Mouse (Mus musculus) liver, postnatal 0 days (tissue): ENCODE measurements around the gene Ankrd12. TPM values are rescaled to one million over a fixed set of nuclear protein-coding genes. Genes with fewer than 3 reads are reported as not detected.
A peak's percentile ranks its signal among the peaks of the same experiment; 100 is the strongest.

Experiments used
- ATAC-seq: fragments of 200-750 bp; cut with Nextera tagmentation; 2 replicates; pipeline ENCODE4 v1.8.0; 2017; ENCODE audit warnings: mild to moderate bottlenecking, moderate library complexity
- DNase-seq: peaks from one replicate; pipeline ENCODE4 v3.0.0-alpha.2; 2016
- H3K27ac ChIP-seq: fragments of 300-500 bp; sonication (generic); 2 replicates; pipeline ENCODE4 v1.5.1; 2014; ENCODE audit warnings: antibody characterized with exemption, moderate library complexity, mild to moderate bottlenecking, low read depth
- H3K27me3 ChIP-seq: fragments of 300-500 bp; sonication (generic); 2 replicates; pipeline ENCODE4 v1.6.1; 2014; ENCODE audit warnings: low read length, control low read depth, mixed read lengths; ENCODE audit not compliant: insufficient read depth
- H3K36me3 ChIP-seq: fragments of 300-500 bp; sonication (generic); replicated peaks from 2 replicates; pipeline ENCODE4 v1.6.1; 2014; ENCODE audit warnings: mild to moderate bottlenecking, control low read depth, low read length, moderate library complexity, mixed read lengths; ENCODE audit not compliant: insufficient read depth
- H3K4me1 ChIP-seq: fragments of 300-500 bp; sonication (generic); 2 replicates; pipeline ENCODE4 v1.6.1; 2014; ENCODE audit warnings: antibody characterized with exemption, mild to moderate bottlenecking, control low read depth; ENCODE audit not compliant: insufficient read depth
- H3K4me2 ChIP-seq: fragments of 300-500 bp; sonication (generic); 2 replicates; pipeline ENCODE4 v1.6.1; 2014; ENCODE audit warnings: low read depth, mild to moderate bottlenecking, low read length, moderate library complexity, mixed read lengths
- H3K4me3 ChIP-seq: fragments of 300-500 bp; sonication (generic); 2 replicates; pipeline ENCODE4 v1.5.1; 2014; ENCODE audit warnings: low read depth, low read length
- H3K9ac ChIP-seq: fragments of 300-500 bp; sonication (generic); replicated peaks from 2 replicates; pipeline ENCODE4 v1.6.1; 2014; ENCODE audit warnings: mild to moderate bottlenecking, moderate library complexity
- H3K9me3 ChIP-seq: fragments of 300-500 bp; sonication (generic); 2 replicates; pipeline ENCODE4 v1.6.1; 2016; ENCODE audit warnings: mild to moderate bottlenecking, control low read depth, low read length, mixed read lengths
- CTCF ChIP-seq: sonication (generic); IDR thresholded peaks from 2 replicates; pipeline ENCODE4 v1.5.1; 2016; ENCODE audit warnings: antibody characterized with exemption, low read depth
- EP300 ChIP-seq: IDR thresholded peaks from 2 replicates; pipeline ENCODE4 v1.6.1; 2016; ENCODE audit warnings: antibody characterized with exemption, low read depth, mild to moderate bottlenecking
- WGBS: fragments of 180-500 bp; shearing (Covaris S2); extraction: QIAGEN DNeasy Blood & Tissue Kit; methylation state at CpG from one replicate; pipeline ENCODE4 v1.1.7; 2014; ENCODE audit not compliant: insufficient replicate concordance; 5-methylcytosine and 5-hydroxymethylcytosine counted together
- polyA plus RNA-seq: library from polyadenylated mRNA; unstranded; fragments of >200 nt; fragmentation: Nextera tagmentation; extraction: Ambion mirVana; gene quantifications from 2 replicates; pipeline ENCODE4 v1.2.1, GENCODE M21; 2015

Gene Ankrd12
- polyA plus RNA-seq, 1 experiment from 2014 or later, result 7.9 TPM

DNA sequence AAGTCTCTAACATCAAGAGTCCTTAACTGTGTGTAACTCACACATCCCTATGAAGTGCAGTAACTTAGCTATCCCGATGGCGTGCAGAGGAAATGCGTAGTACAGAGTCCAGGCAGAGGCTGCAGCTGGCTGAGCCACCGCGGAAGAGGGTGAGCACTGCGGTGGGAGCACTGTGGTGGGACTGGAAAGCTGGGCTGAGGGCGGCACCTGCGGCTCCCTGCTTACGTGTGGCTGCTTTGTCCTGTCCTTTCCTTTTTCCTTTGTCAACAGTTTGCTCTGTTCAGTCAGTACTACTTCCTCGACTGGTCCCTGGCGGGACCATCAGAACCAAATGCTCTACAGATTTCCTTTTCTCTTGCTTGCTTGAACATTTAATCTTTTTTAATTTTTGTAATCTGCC lies 109.1 kb downstream of the Ankrd12 start:
- no peak for TF ChIP-seq EP300
- no peaks in the 10 kb centered on the region for H3K4me1 ChIP-seq
- no peaks in the 10 kb centered on the region for H3K9me3 ChIP-seq
- H3K4me3 ChIP-seq, result no peak overlapping the region
- no peak overlapping the region for H3K9ac ChIP-seq
- H3K4me2 ChIP-seq, result no peak overlapping the region
- H3K27me3 ChIP-seq, result no peaks in the 10 kb centered on the region
- no peak overlapping the region for H3K27ac ChIP-seq
- no peak for ATAC-seq
- WGBS, result 70% methylated on average over 11 of the region's 11 CpGs
- peaks cover 3% of the 10 kb centered on the region for H3K36me3 ChIP-seq
- no peak for DNase-seq

GRCm38 (mm10) chr17:65962263-65962662 lies 114.6 kb downstream of the Ankrd12 start:
- no peaks in the 10 kb centered on the region for H3K4me1 ChIP-seq
- no peaks in the 10 kb centered on the region for H3K27me3 ChIP-seq
- TF ChIP-seq CTCF (peak; percentile 27), EP300 (no peak)
- no peak overlapping the region for H3K4me2 ChIP-seq
- H3K9ac ChIP-seq, result no peak overlapping the region
- WGBS, result 87% methylated on average over 2 of the region's 2 CpGs
- H3K4me3 ChIP-seq, result no peak overlapping the region
- no peaks in the 10 kb centered on the region; the same call in 1 of the 2 replicates for H3K36me3 ChIP-seq
- ATAC-seq (no peak), DNase-seq (no peak)
- H3K9me3 ChIP-seq, result no peaks in the 10 kb centered on the region
- H3K27ac ChIP-seq, result no peak overlapping the region

GRCm38 (mm10) chr17:65961606-65962136 lies 115.2 kb downstream of the Ankrd12 start:
- DNase-seq, result no peak
- 76% methylated on average over 2 of the region's 2 CpGs for WGBS
- H3K9ac ChIP-seq, result no peak overlapping the region
- peaks cover 2% of the 10 kb centered on the region; the same call in 1 of the 2 replicates for H3K4me1 ChIP-seq
- H3K9me3 ChIP-seq, result no peaks in the 10 kb centered on the region
- H3K27me3 ChIP-seq, result no peaks in the 10 kb centered on the region
- TF ChIP-seq EP300 (no peak), CTCF (no peak)
- ATAC-seq, result peak; percentile 81
- H3K4me3 ChIP-seq, result no peak overlapping the region
- H3K36me3 ChIP-seq, result no peaks in the 10 kb centered on the region; the same call in 1 of the 2 replicates
- no peak overlapping the region for H3K4me2 ChIP-seq
- no peak overlapping the region for H3K27ac ChIP-seq

DNA sequence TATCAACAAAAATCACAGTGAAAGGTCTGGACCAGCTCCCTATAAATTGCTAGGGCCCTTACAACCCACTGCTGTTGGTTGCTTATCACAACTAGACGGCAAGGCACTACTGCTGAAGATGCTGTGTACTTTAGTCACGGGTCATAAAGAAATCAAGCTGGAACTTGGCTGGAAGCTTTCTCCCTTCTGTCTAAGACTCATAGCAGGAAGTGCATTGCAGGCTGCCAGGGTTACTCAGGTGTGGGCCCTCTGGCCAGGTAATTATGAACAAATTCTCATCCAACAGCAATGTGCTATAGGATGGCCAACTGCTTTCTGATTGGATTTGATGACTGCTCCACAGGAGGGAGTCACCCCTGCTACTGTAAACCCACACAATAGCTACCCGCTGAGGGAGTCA lies 117.9 kb downstream of the Ankrd12 start:
- no peaks in the 10 kb centered on the region for H3K36me3 ChIP-seq
- no peak overlapping the region for H3K9ac ChIP-seq
- no peak overlapping the region for H3K27ac ChIP-seq
- H3K9me3 ChIP-seq, result no peaks in the 10 kb centered on the region
- H3K4me1 ChIP-seq, result peaks cover 3% of the 10 kb centered on the region; the same call in 1 of the 2 replicates
- no peak overlapping the region for H3K4me2 ChIP-seq
- no peak overlapping the region for H3K4me3 ChIP-seq
- ATAC-seq (no peak), DNase-seq (no peak)
- H3K27me3 ChIP-seq, result no peaks in the 10 kb centered on the region
- WGBS, result 65% methylated on average over 3 of the region's 3 CpGs
- no peak for TF ChIP-seq EP300
- no peak for TF ChIP-seq CTCF

DNA sequence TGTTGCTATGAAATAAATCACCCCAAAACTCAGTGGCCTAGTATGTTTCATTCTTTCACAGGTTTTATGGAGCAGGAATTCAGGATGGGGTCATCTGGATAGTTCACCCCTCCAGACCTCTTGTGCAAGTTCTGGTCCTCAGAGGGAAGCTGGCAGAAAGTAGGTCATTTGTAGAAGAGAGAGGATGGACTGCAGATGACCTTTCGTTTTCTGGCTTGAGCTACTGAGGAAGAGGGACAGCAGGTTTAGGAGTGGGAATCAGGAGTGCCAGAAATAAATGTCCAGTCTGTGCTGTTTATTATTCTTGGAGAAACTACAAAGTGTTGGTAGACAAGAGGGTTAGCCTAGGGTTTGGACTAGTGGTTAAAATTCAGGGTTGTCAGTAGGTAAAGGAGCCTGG lies 118.5 kb downstream of the Ankrd12 start:
- no peak overlapping the region for H3K4me2 ChIP-seq
- DNase-seq, result no peak

DNA sequence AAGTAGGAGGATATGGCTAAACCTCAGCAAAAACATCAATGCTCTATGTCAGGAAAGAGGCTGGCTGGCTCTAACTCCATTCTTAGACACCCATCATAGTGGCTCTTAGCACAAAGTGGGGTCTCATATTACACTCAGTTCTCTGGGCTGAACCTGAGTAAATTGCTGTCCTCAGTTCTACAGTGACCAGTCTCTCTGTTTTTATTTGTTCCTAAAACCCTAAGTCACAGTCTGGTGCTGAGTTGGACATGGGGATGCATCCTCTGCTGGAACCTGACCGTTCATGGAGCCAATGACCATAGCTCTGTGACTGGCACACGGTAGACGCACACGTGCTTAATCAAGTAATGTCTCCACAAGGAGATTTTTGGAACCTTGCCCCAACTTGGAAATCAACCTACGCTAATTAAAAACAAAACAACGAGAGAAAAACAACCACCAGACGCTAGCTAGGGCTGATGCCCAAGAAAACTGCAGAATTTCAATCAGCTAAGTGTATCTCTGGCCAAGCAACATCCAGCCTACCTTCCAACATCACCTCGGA lies 119.0 kb downstream of the Ankrd12 start:
- no peaks in the 10 kb centered on the region for H3K36me3 ChIP-seq
- no peak overlapping the region for H3K9ac ChIP-seq
- TF ChIP-seq EP300 (no peak), CTCF (no peak)
- H3K9me3 ChIP-seq, result no peaks in the 10 kb centered on the region
- DNase-seq (no peak), ATAC-seq (no peak)
- H3K4me1 ChIP-seq, result peaks cover 3% of the 10 kb centered on the region; the same call in 1 of the 2 replicates
- H3K27ac ChIP-seq, result no peak overlapping the region
- 88% methylated on average over 8 of the region's 8 CpGs for WGBS
- H3K27me3 ChIP-seq, result no peaks in the 10 kb centered on the region
- H3K4me2 ChIP-seq, result no peak overlapping the region
- no peak overlapping the region for H3K4me3 ChIP-seq

More for the DNA sequence above, 118.5 kb downstream of the Ankrd12 start:
- TF ChIP-seq CTCF (no peak), EP300 (no peak)
- H3K4me1 ChIP-seq, result peaks cover 3% of the 10 kb centered on the region; the same call in 1 of the 2 replicates
- WGBS, result 58% methylated on average over 1 of the region's 1 CpGs
- H3K36me3 ChIP-seq, result no peaks in the 10 kb centered on the region
- H3K27ac ChIP-seq, result no peak overlapping the region
- ATAC-seq, result no peak
- no peaks in the 10 kb centered on the region for H3K27me3 ChIP-seq
- H3K9ac ChIP-seq, result no peak overlapping the region
- H3K4me3 ChIP-seq, result no peak overlapping the region
- H3K9me3 ChIP-seq, result no peaks in the 10 kb centered on the region
